Mouse (Mus musculus) 3134 (cell line): ENCODE results near the gene Fam240a.
A peak's percentile ranks its signal among the peaks of the same experiment; 100 is the strongest.

ENCODE experiments used
- DNase-seq: peaks from one replicate; pipeline ENCODE4 v3.0.0-alpha.2; 2011; ENCODE audit warnings: low spot score; ENCODE audit not compliant: insufficient read length; ENCODE audit errors: extremely low read depth

Fam240a gene

GRCm38 (mm10) chr9:110945926-110946325 is 29.3 kb upstream of the Fam240a start, which contains the start of gene Tdgf1:
Tdgf1 (minus strand) TSS chr9:110946158.
- no peak for DNase-seq

GRCm38 (mm10) chr9:110945343-110945742 is 28.7 kb upstream of the Fam240a start:
- no peak for DNase-seq

- no peak for DNase-seq
These were observed 27.6 kb upstream of the Fam240a start for GRCm38 (mm10) chr9:110944265-110944664.

- no peak for DNase-seq
These were observed 21.1 kb upstream of the Fam240a start for GRCm38 (mm10) chr9:110937506-110938490.

- DNase-seq: no peak
These were observed 19.3 kb upstream of the Fam240a start for GRCm38 (mm10) chr9:110935941-110936340.

GRCm38 (mm10) chr9:110933850-110934437 is 17.3 kb upstream of the Fam240a start:
- no peak for DNase-seq

GRCm38 (mm10) chr9:110931573-110931972 is 14.9 kb upstream of the Fam240a start:
- DNase-seq: peak; percentile 25

GRCm38 (mm10) chr9:110922759-110923158 is 6.1 kb upstream of the Fam240a start:
- DNase-seq: no peak

- no peak for DNase-seq
These were observed 4.2 kb upstream of the Fam240a start for GRCm38 (mm10) chr9:110920665-110921419.

- no peak for DNase-seq
These were observed 1.2 kb downstream of the Fam240a start for GRCm38 (mm10) chr9:110915466-110915865.

- no peak for DNase-seq
These were observed 1.9 kb downstream of the Fam240a start for GRCm38 (mm10) chr9:110914631-110915236.

GRCm38 (mm10) chr9:110909371-110909967 is 7.2 kb downstream of the Fam240a start:
- DNase-seq: no peak

GRCm38 (mm10) chr9:110908631-110909016 is 8.0 kb downstream of the Fam240a start:
- no peak for DNase-seq

GRCm38 (mm10) chr9:110907838-110908630 is 8.6 kb downstream of the Fam240a start:
- DNase-seq: no peak

- DNase-seq: no peak
These were observed 9.3 kb downstream of the Fam240a start for GRCm38 (mm10) chr9:110907201-110907837.

GRCm38 (mm10) chr9:110902271-110902670 is 14.4 kb downstream of the Fam240a start:
- no peak for DNase-seq

- DNase-seq: no peak
These were observed 15.5 kb downstream of the Fam240a start for GRCm38 (mm10) chr9:110901204-110901603.

- DNase-seq: no peak
These were observed 17.1 kb downstream of the Fam240a start for GRCm38 (mm10) chr9:110899451-110900008.

- DNase-seq: no peak
These were observed 20.1 kb downstream of the Fam240a start for GRCm38 (mm10) chr9:110896595-110896994.
